Mouse (Mus musculus): ENCODE results near the gene Gm43302. TPM values are rescaled to one million over a fixed set of nuclear protein-coding genes. Genes with fewer than 3 reads are reported as not detected.
"Not testable (repeated sequence)": the region's sequence is repeated elsewhere in the genome, so short reads cannot be mapped to it uniquely, and the experiment has no call there.

The Gm43302 gene
- polyA plus RNA-seq, 1 experiment from 2014 or later: not detected

- peak; percentile 0 for DNase-seq (ENCODE audit: low spot score)
- H3K27ac ChIP-seq; H3K9me3 ChIP-seq (replicated peaks; ENCODE audit: low read length); H3K9ac ChIP-seq (ENCODE audit: low read depth, low read length); H3K4me1 ChIP-seq (replicated peaks; ENCODE audit: insufficient read depth, low read length); H3K4me3 ChIP-seq (replicated peaks; ENCODE audit: low read depth, low read length); H3K4me2 ChIP-seq (ENCODE audit: low read length); ATAC-seq (replicated peaks; ENCODE audit: low FRiP score, low read depth); H3K27me3 ChIP-seq (ENCODE audit: insufficient read depth, low read length); H3K36me3 ChIP-seq (ENCODE audit: insufficient read depth, low read length): not testable (repeated sequence)
These were observed 95.5 kb downstream of the Gm43302 start for GRCm38 (mm10) chr5:105197915-105198560.

- H3K36me3 ChIP-seq (ENCODE audit: insufficient read depth, low read length); H3K4me1 ChIP-seq (replicated peaks; ENCODE audit: insufficient read depth, low read length); H3K27ac ChIP-seq; H3K9ac ChIP-seq (ENCODE audit: low read depth, low read length); H3K27me3 ChIP-seq (ENCODE audit: insufficient read depth, low read length); DNase-seq (ENCODE audit: low spot score); ATAC-seq (replicated peaks; ENCODE audit: low FRiP score, low read depth); H3K9me3 ChIP-seq (replicated peaks; ENCODE audit: low read length); H3K4me3 ChIP-seq (replicated peaks; ENCODE audit: low read depth, low read length); H3K4me2 ChIP-seq (ENCODE audit: low read length): not testable (repeated sequence)
- 85% methylated on average over 5 of the region's 5 CpGs for WGBS
These were observed 97.2 kb downstream of the Gm43302 start for GRCm38 (mm10) chr5:105196308-105196707.

- H3K9ac ChIP-seq (ENCODE audit: low read depth, low read length); H3K27ac ChIP-seq; H3K4me2 ChIP-seq (ENCODE audit: low read length); DNase-seq (ENCODE audit: low spot score); ATAC-seq (replicated peaks; ENCODE audit: low FRiP score, low read depth); H3K4me1 ChIP-seq (replicated peaks; ENCODE audit: insufficient read depth, low read length); H3K36me3 ChIP-seq (ENCODE audit: insufficient read depth, low read length); H3K9me3 ChIP-seq (replicated peaks; ENCODE audit: low read length); H3K4me3 ChIP-seq (replicated peaks; ENCODE audit: low read depth, low read length); H3K27me3 ChIP-seq (ENCODE audit: insufficient read depth, low read length): not testable (repeated sequence)
- WGBS: 84% methylated on average over 2 of the region's 2 CpGs
These were observed 101.0 kb downstream of the Gm43302 start for GRCm38 (mm10) chr5:105192536-105192935.

- ATAC-seq (replicated peaks; ENCODE audit: low FRiP score, low read depth) (no peak), DNase-seq (ENCODE audit: low spot score) (no peak)
- Histone ChIP-seq H3K4me3 (replicated peaks; ENCODE audit: low read depth, low read length) (no peak overlapping the region), H3K9ac (ENCODE audit: low read depth, low read length) (no peak overlapping the region), H3K4me2 (ENCODE audit: low read length) (no peak overlapping the region), H3K27me3 (ENCODE audit: insufficient read depth, low read length) (no peaks in the 10 kb centered on the region), H3K27ac (no peak overlapping the region), H3K9me3 (replicated peaks; ENCODE audit: low read length) (no peaks in the 10 kb centered on the region), H3K4me1 (replicated peaks; ENCODE audit: insufficient read depth, low read length) (no peaks in the 10 kb centered on the region), H3K36me3 (ENCODE audit: insufficient read depth, low read length) (no peaks in the 10 kb centered on the region)
- TF ChIP-seq CTCF (IDR thresholded peaks at IDR 0.05; ENCODE audit: low read depth): no peak
These were observed 112.0 kb downstream of the Gm43302 start for GRCm38 (mm10) chr5:105181446-105181845.

Other genes with a start within 250 kb of the Gm43302 start
- gene Gbp9, start 154.2 kb downstream of the Gm43302 start, polyA plus RNA-seq (2015; fragmentation: Nextera tagmentation; extraction: Ambion mirVana): 3.6 and 4.4 TPM in 2 replicates
- gene Gbp8, start 154.2 kb downstream of the Gm43302 start, polyA plus RNA-seq (2015; fragmentation: Nextera tagmentation; extraction: Ambion mirVana): 0.30 and 0.34 TPM in 2 replicates
- 1.3 TPM in 2 replicates for gene Gbp4, start 154.1 kb downstream of the Gm43302 start, polyA plus RNA-seq (2015; fragmentation: Nextera tagmentation; extraction: Ambion mirVana)
- gene Gbp10, start 54.2 kb downstream of the Gm43302 start, polyA plus RNA-seq (2015; fragmentation: Nextera tagmentation; extraction: Ambion mirVana): 0.29 TPM in 1 of 2 replicates, not detected in the other
- gene Gbp6, start within 50 bp of the Gm43302 start, polyA plus RNA-seq (2015; fragmentation: Nextera tagmentation; extraction: Ambion mirVana): 1.9 and 2.1 TPM in 2 replicates
- gene Lrrc8b, start 122.1 kb upstream of the Gm43302 start, polyA plus RNA-seq (2015; fragmentation: Nextera tagmentation; extraction: Ambion mirVana): 7.0 and 7.2 TPM in 2 replicates
- gene Lrrc8c, start 225.7 kb upstream of the Gm43302 start, polyA plus RNA-seq (2015; fragmentation: Nextera tagmentation; extraction: Ambion mirVana): 14.7 and 14.8 TPM in 2 replicates

All from kidney, postnatal 0 days (tissue).